Mouse (Mus musculus) neural tube, embryonic 14.5 days (tissue): ENCODE data around the gene Paqr7. TPM values are rescaled to one million over a fixed set of nuclear protein-coding genes. Genes with fewer than 3 reads are reported as not detected.
A peak's percentile ranks its signal among the peaks of the same experiment; 100 is the strongest.

ENCODE experiments used
- ATAC-seq: fragments of 200-750 bp; cut with Nextera tagmentation; 2 replicates; pipeline ENCODE4 v1.8.0; 2017; ENCODE audit warnings: low read depth, mild to moderate bottlenecking, moderate TSS enrichment, moderate library complexity
- H3K27ac ChIP-seq: fragments of 300-500 bp; sonication (generic); 2 replicates; pipeline ENCODE4 v1.5.1; 2014; ENCODE audit warnings: low read depth, mild to moderate bottlenecking, control low read depth, low read length, moderate library complexity, mixed read lengths
- H3K27me3 ChIP-seq: fragments of 300-500 bp; sonication (generic); 2 replicates; pipeline ENCODE4 v1.6.1; 2014; ENCODE audit warnings: low read length; ENCODE audit not compliant: control insufficient read depth, insufficient read depth
- H3K36me3 ChIP-seq: fragments of 300-500 bp; sonication (generic); 2 replicates; pipeline ENCODE4 v1.6.1; 2014; ENCODE audit warnings: low read length, mixed read lengths; ENCODE audit not compliant: control insufficient read depth, insufficient read depth
- H3K4me1 ChIP-seq: fragments of 300-500 bp; sonication (generic); 2 replicates; pipeline ENCODE4 v1.6.1; 2014; ENCODE audit warnings: low read length; ENCODE audit not compliant: control insufficient read depth, insufficient read depth
- H3K4me2 ChIP-seq: fragments of 300-500 bp; sonication (generic); 2 replicates; pipeline ENCODE4 v1.6.1; 2014; ENCODE audit warnings: mild to moderate bottlenecking, low read depth, low read length, control low read depth
- H3K4me3 ChIP-seq: fragments of 300-500 bp; sonication (generic); 2 replicates; pipeline ENCODE4 v1.5.1; 2014; ENCODE audit warnings: low read depth, low read length, control low read depth, mixed read lengths
- H3K9ac ChIP-seq: fragments of 300-500 bp; sonication (generic); replicated peaks from 2 replicates; pipeline ENCODE4 v1.6.1; 2014; ENCODE audit warnings: low read depth, mild to moderate bottlenecking, control low read depth, low read length, mixed read lengths
- H3K9me3 ChIP-seq: fragments of 300-500 bp; sonication (generic); 2 replicates; pipeline ENCODE4 v1.6.1; 2016; ENCODE audit warnings: low read length; ENCODE audit not compliant: control insufficient read depth
- WGBS: fragments of 180-500 bp; shearing (Covaris S2); extraction: QIAGEN DNeasy Blood & Tissue Kit; methylation state at CpG from one replicate; pipeline ENCODE4 v1.1.7; 2014; 5-methylcytosine and 5-hydroxymethylcytosine counted together
- polyA plus RNA-seq: library from polyadenylated mRNA; unstranded; fragments of >200 nt; fragmentation: Nextera tagmentation; extraction: Ambion mirVana; gene quantifications from 2 replicates; pipeline ENCODE4 v1.2.1, GENCODE M21; 2014

The Paqr7 gene
- polyA plus RNA-seq, 1 experiment from 2014 or later, result 13.7 TPM

DNA sequence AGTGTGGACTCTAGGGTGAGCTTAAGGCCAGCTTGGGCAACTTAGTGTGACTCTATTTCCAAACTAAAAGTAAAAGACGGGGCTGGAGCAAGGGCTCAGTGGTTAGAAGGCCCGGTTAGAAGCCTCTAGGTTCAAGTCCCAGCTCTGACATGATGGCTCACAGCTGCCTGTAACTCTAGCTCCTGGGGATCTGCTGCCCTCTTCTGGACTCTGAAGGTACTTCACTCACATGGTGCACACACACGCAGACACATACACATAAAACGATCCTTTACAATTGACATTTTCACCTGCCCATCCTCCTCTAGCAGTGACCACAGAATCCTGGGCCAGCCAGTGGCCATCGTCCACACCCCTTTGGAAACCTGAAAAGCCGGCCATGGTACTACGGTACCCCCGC, 53.4 kb downstream of the Paqr7 start:
- no peaks in the 10 kb centered on the region for H3K9me3 ChIP-seq
- no peak overlapping the region for H3K27ac ChIP-seq
- ATAC-seq, result no peak
- H3K4me2 ChIP-seq, result no peak overlapping the region
- peaks cover 8% of the 10 kb centered on the region for H3K4me1 ChIP-seq
- no peak overlapping the region for H3K4me3 ChIP-seq
- over 99% methylated on average over 8 of the region's 8 CpGs for WGBS
- H3K27me3 ChIP-seq, result no peaks in the 10 kb centered on the region
- no peak overlapping the region for H3K9ac ChIP-seq
- peaks cover 15% of the 10 kb centered on the region for H3K36me3 ChIP-seq

DNA sequence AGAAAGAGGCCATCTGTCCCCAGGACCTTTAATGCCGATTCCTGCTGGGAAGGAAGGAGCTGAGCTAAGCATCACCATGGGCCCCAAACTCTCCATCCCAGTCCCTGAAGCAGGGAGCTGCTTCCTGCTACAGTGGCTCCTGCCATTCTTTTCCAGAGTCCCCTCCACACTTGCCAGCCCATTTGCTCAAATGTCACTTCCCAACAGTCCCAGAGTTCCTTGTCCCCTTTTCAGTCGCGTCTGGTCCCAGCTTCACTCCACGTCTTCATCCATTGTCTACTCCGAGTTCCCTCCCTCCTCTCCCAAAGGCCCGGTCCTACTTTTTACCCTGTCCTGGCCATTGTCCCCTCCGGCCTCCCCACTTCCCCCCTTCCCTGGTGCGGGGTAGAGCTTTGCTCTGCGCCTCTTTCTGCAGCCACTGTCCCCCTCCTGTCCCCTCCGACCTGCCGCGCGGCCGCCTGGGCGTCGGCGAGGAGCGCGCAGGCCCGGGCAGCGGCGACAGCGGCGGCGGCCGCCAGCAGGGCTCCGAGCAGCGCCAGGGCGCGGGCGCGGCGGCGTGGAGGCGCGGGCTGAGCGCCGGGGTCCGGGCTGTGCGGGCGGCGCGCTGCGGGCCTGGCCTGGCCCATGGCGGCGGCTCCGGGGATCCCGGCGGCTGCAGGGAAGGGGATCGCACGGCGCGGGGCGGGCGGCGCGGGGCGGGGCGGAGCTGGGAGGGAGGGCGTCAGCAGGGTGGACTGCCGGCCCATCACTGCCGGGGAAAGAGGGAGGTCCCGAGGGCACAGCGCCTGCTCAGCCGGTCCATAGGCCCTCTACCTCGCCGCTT, 55.2 kb downstream of the Paqr7 start, which contains the start of gene Selenon:
TSS of gene Selenon (minus strand) at position 673 of the 823 bp plus-strand sequence.
- no peaks in the 10 kb centered on the region for H3K27me3 ChIP-seq
- peak within 1 kb of the TSS; percentile 88 for H3K27ac ChIP-seq
- H3K36me3 ChIP-seq, result no peaks in the 10 kb centered on the region
- peak within 1 kb of the TSS; percentile 97 for H3K9ac ChIP-seq
- WGBS, result under 1% methylated on average over 59 of the region's 67 CpGs
- H3K4me1 ChIP-seq, result peaks cover 8% of the 10 kb centered on the region
- peak within 1 kb of the TSS; percentile 71 for H3K4me3 ChIP-seq
- no peaks in the 10 kb centered on the region for H3K9me3 ChIP-seq
- peak within 1 kb of the TSS; percentile 67 for H3K4me2 ChIP-seq
- peak; percentile 80 for ATAC-seq

DNA sequence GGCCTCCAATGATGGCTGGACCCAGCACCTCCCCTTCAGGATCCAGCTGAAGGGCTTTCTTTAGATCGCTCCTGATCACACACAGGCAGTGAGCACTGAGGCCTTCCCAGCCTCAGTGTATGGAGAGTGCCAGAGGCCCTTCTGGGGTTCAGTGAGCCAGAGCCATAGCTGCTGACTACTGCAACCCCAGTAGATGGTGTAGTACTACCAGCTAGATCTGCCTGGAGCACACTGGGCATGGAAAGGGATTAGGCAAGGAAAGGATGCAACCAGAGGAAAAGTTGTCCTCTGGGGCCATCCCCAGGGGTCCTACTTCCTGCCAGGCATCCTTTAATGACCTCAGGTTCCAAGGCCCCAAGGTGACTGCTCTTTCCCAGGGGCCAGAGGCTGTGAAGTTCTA, 57.1 kb downstream of the Paqr7 start:
- Histone ChIP-seq H3K4me1 (peaks cover 15% of the 10 kb centered on the region), H3K9ac (no peak overlapping the region), H3K27me3 (no peaks in the 10 kb centered on the region), H3K27ac (no peak overlapping the region), H3K4me2 (no peak overlapping the region), H3K9me3 (no peaks in the 10 kb centered on the region), H3K36me3 (no peaks in the 10 kb centered on the region), H3K4me3 (no peak overlapping the region)
- no peak for ATAC-seq
- 80% methylated on average over 1 of the region's 1 CpGs for WGBS

DNA sequence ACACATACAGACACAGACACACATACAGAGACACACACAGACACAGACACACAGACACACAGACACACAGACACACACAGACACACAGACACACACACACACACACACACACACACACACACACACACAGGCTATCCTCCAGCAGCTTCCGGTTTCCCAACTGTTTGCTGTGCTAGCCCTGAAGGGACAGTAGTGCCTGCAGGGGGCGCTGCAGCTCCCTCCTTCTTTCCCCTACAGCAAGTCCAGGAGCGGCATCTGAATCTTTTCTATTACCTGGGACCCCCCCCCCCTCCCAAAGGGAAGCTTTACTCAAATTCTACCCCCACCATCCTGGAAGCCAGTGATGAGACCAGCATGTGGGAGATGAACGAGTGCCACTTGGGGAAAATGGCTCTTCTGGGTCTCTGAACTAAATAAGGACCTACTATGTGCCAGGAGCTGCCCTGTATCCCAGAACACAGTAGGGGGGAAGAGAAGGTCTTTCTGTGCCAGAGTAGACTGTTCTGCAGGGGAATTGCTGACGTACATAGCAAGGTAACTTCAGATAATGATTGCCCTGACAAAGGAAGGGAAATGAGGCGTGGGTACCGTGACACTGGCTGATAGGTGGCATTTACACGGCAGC, 59.6 kb downstream of the Paqr7 start:
- Histone ChIP-seq H3K27me3 (no peaks in the 10 kb centered on the region), H3K9me3 (no peaks in the 10 kb centered on the region), H3K4me3 (no peak overlapping the region), H3K9ac (no peak overlapping the region), H3K4me2 (no peak overlapping the region), H3K4me1 (peaks cover 12% of the 10 kb centered on the region), H3K36me3 (no peaks in the 10 kb centered on the region), H3K27ac (no peak overlapping the region)
- no peak for ATAC-seq
- 55% methylated on average over 8 of the region's 8 CpGs for WGBS

DNA sequence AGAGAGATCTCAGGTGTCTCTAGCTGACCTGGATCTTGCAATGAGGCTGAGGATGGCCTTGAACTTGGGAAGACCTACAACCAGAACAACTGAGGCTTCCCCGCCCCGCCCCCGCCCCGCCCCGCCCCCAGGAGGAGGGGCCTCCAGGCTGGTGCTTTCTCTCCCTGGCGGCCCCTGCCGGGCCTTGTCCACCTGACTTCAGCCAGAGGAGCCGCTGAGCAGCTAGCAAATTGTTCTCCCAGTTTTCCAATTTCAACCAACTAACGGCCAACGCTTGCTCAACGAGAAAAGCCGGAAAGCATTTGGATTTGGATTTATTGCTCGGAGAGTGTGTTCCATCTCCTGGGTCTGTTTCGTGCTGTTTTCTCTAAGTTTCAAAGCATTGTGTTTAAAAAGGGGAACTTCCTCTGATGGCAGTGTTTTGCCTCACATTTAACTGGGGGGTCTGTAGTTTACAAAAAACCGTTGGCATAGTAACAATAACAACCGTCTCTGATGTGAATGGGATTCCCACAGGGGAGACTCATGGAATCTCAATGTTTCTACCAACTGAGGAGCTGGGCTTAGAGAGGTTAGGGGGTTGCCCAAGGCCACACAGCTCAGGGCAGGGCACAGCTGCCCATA, 61.2 kb downstream of the Paqr7 start:
- H3K9ac ChIP-seq, result no peak overlapping the region
- no peak for ATAC-seq
- 0 out of 2 replicates have a peak overlapping the region, but pooled peaks have one; percentile 6 for H3K27ac ChIP-seq
- H3K27me3 ChIP-seq, result no peaks in the 10 kb centered on the region
- H3K4me2 ChIP-seq, result no peak overlapping the region
- H3K4me3 ChIP-seq, result no peak overlapping the region
- 6% methylated on average over 15 of the region's 16 CpGs for WGBS
- no peaks in the 10 kb centered on the region for H3K9me3 ChIP-seq
- peaks cover 7% of the 10 kb centered on the region; the same call in 1 of the 2 replicates for H3K4me1 ChIP-seq
- H3K36me3 ChIP-seq, result no peaks in the 10 kb centered on the region

DNA sequence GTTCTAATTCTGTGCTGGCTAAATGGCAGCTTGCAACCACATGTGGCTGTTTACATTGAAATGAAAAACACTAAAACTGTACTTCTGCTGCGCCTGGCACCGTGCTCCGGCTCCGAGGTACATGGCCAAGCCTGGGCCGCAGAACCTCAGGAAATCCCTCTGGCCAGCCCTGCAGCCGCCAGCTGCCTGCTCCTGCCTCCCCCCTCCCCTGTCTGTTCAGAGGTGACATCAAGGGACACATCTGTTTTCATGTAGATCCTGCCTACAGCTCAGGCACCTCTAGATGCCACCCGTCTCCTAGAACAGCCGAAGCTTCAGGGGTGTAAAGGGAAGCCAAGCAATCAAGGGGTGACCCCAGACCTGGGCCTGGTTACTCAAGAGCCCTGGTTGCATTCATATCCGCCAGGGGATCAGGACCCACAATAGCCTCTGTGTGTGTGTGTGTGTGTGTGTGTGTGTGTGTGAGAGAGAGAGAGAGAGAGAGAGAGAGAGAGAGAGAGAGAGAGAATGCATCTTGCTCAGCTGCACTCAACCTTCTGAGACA, 62.1 kb downstream of the Paqr7 start:
- Histone ChIP-seq H3K27me3 (no peaks in the 10 kb centered on the region), H3K4me1 (peaks cover 7% of the 10 kb centered on the region; the same call in 1 of the 2 replicates), H3K27ac (no peak overlapping the region), H3K36me3 (no peaks in the 10 kb centered on the region), H3K4me3 (no peak overlapping the region), H3K4me2 (no peak overlapping the region), H3K9ac (no peak overlapping the region), H3K9me3 (no peaks in the 10 kb centered on the region)
- no peak for ATAC-seq
- 51% methylated on average over 9 of the region's 9 CpGs for WGBS

DNA sequence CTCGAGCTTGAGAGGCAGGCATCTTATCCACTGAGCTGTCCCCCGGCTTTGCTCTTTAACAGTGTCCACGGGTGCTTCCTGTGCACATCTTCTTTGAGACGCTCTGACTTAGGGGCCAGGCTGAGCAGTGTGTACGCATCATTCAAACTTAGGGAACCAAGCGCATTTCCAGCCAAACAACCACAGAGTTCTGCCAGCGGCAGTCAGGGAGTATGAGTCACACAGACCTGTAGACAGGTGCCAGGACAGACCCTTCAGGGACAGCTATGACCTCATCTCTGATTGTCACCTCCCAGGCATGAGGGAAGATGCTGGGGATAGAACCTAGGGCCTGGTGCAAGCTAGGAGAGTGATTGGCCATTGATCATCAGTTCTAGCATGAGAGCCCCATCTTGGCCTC, 62.7 kb downstream of the Paqr7 start:
- no peaks in the 10 kb centered on the region for H3K9me3 ChIP-seq
- H3K27ac ChIP-seq, result no peak overlapping the region
- no peaks in the 10 kb centered on the region for H3K36me3 ChIP-seq
- H3K4me2 ChIP-seq, result no peak overlapping the region
- no peak for ATAC-seq
- 83% methylated on average over 7 of the region's 7 CpGs for WGBS
- no peaks in the 10 kb centered on the region for H3K27me3 ChIP-seq
- H3K4me1 ChIP-seq, result peaks cover 7% of the 10 kb centered on the region; the same call in 1 of the 2 replicates
- H3K9ac ChIP-seq, result no peak overlapping the region
- no peak overlapping the region for H3K4me3 ChIP-seq
